Mouse (Mus musculus) limb, embryonic 15.5 days (tissue): ENCODE measurements around the gene Slit2. TPM values are rescaled to one million over a fixed set of nuclear protein-coding genes. Genes with fewer than 3 reads are reported as not detected.

ENCODE experiments used
- ATAC-seq: fragments of 200-750 bp; cut with Nextera tagmentation; 2 replicates; pipeline ENCODE4 v1.8.0; 2017; ENCODE audit warnings: low read depth, moderate TSS enrichment; ENCODE audit not compliant: insufficient number of reproducible peaks, low FRiP score, low TSS enrichment
- H3K27ac ChIP-seq: fragments of 300-500 bp; sonication (generic); 2 replicates; pipeline ENCODE4 v1.5.1; 2015; ENCODE audit warnings: moderate library complexity, mild to moderate bottlenecking, inconsistent platforms
- H3K27me3 ChIP-seq: fragments of 300-500 bp; sonication (generic); 2 replicates; pipeline ENCODE4 v1.6.1; 2015; ENCODE audit warnings: inconsistent platforms
- H3K36me3 ChIP-seq: fragments of 300-500 bp; sonication (generic); 2 replicates; pipeline ENCODE4 v1.6.1; 2015; ENCODE audit warnings: inconsistent platforms
- H3K4me1 ChIP-seq: fragments of 300-500 bp; sonication (generic); 2 replicates; pipeline ENCODE4 v1.6.1; 2015; ENCODE audit warnings: inconsistent platforms
- H3K4me2 ChIP-seq: fragments of 300-500 bp; sonication (generic); 2 replicates; pipeline ENCODE4 v1.6.1; 2015; ENCODE audit warnings: mild to moderate bottlenecking, inconsistent platforms
- H3K4me3 ChIP-seq: fragments of 300-500 bp; sonication (generic); 2 replicates; pipeline ENCODE4 v1.5.1; 2015; ENCODE audit warnings: mild to moderate bottlenecking, inconsistent platforms
- H3K9ac ChIP-seq: fragments of 300-500 bp; sonication (generic); 2 replicates; pipeline ENCODE4 v1.6.1; 2015; ENCODE audit warnings: inconsistent platforms
- H3K9me3 ChIP-seq: fragments of 300-500 bp; sonication (generic); 2 replicates; pipeline ENCODE4 v1.6.1; 2016; ENCODE audit warnings: inconsistent platforms
- WGBS: fragments of 180-500 bp; shearing (Covaris S2); methylation state at CpG from one replicate; pipeline ENCODE4 v1.1.7; 2015; 5-methylcytosine and 5-hydroxymethylcytosine counted together
- polyA plus RNA-seq: library from polyadenylated mRNA; unstranded; fragments of >200 nt; fragmentation: Nextera tagmentation; extraction: Ambion mirVana; gene quantifications from 2 replicates; pipeline ENCODE4 v1.2.1, GENCODE M21; 2015

Gene Slit2
- polyA plus RNA-seq = 18.1 and 21.0 TPM in 2 replicates

DNA sequence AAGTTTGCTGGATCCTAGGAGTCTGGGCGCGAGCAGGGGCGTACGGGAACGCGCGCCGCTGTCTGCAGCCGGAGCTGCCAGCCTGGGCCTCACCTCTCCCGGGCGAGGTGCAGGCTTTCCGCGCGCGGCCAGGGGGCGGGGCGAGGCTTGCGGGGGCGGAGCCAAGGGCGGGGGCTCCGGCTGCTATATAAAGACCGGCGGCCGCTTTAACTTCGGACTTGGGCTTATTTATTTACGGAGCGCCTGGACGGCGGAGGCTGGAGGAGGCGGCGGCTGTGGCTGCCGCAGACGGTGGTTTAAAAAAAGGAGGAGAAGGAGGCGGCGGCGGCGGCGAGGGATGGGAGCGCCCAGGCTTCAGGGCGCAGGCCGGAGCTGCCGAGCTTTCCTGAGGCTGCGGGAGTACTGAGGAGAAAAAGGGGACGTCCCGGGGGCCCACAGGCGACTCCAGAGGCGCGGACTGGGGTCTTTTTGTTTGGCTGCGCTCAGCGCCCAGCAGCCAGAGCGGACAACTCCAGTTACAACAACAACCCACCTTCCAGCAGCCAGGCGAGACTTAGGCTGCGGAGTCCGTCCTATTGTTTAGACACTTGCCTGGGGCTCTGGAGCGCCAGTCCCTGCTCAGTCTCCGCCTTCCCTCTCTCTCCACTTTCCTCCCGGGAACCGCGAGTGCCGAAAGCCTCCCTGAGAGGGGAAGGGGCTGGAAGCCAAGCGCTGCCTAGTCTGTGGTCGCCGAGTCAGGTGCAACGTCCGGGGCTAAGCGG, at the start of gene Slit2:
Slit2 (plus strand) TSS at position 198 of the 761 bp plus-strand sequence.
- Histone ChIP-seq H3K4me2 (peak within 1 kb of the TSS; percentile 94), H3K27ac (peak within 1 kb of the TSS; percentile 69), H3K4me3 (peak within 1 kb of the TSS; percentile 65), H3K36me3 (no peaks in the 10 kb centered on the region), H3K27me3 (peaks cover 22% of the 10 kb centered on the region), H3K9ac (peak within 1 kb of the TSS; percentile 55), H3K4me1 (peaks cover 28% of the 10 kb centered on the region), H3K9me3 (no peaks in the 10 kb centered on the region)
- WGBS = under 1% methylated on average over 66 of the region's 66 CpGs
- peak; percentile 86 for ATAC-seq

- no peak for ATAC-seq
- no peaks in the 10 kb centered on the region for H3K4me1 ChIP-seq
- H3K27ac ChIP-seq = no peak overlapping the region
- no peak overlapping the region for H3K4me3 ChIP-seq
- no peak overlapping the region for H3K4me2 ChIP-seq
- H3K9ac ChIP-seq = no peak overlapping the region
- no peaks in the 10 kb centered on the region for H3K36me3 ChIP-seq
- H3K27me3 ChIP-seq = no peaks in the 10 kb centered on the region
- WGBS = 63% methylated on average over 5 of the region's 5 CpGs
- no peaks in the 10 kb centered on the region for H3K9me3 ChIP-seq
Observed at GRCm38 (mm10) chr5:47938586-47939372, 44.2 kb upstream of the Slit2 start.

DNA sequence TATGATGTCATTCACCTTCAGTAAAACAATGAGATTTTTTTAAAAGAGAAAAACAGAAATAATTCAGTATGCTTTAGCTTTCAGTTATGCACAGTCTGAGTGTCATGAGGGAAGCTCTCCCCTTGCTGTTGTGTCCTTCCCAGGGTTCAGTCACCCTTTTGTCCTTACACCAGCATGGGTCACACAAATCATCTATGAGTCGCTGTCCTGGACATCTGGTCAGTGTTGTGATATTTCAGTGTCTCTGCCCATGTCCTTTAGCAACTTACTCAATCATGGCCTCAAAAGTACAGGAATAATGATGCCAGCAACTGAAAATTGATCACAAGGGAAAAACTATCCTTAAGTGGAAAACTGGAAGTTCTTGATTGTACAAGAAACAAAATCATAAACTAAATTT, 26.5 kb upstream of the Slit2 start:
- WGBS = 81% methylated on average over 1 of the region's 1 CpGs
- ATAC-seq = no peak
- H3K9me3 ChIP-seq = no peaks in the 10 kb centered on the region

DNA sequence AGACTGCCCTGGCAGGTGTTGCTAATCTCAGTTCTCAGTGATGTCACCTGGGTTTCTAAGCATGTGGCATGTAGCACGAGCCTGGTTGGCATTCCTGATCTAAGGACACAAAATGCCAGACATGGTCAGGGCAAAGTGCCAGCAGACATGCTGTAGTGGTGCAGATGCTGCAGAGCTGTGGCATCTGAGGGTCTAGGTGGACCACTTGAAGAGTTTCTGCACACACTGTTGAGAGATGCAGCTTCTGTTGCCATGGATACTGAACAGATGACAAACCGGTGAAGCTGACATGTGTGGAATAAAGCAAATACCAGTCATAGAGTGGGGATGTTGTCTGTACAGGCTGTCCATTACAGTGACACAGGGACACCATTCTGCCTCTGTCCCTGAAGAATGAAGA, 7.1 kb upstream of the Slit2 start:
- 57% methylated on average over 2 of the region's 2 CpGs for WGBS

More for the DNA sequence above, 26.5 kb upstream of the Slit2 start:
- H3K27me3 ChIP-seq = no peaks in the 10 kb centered on the region
- no peak overlapping the region for H3K4me3 ChIP-seq
- no peak overlapping the region for H3K9ac ChIP-seq
- H3K36me3 ChIP-seq = no peaks in the 10 kb centered on the region
- H3K4me1 ChIP-seq = no peaks in the 10 kb centered on the region
- no peak overlapping the region for H3K4me2 ChIP-seq
- no peak overlapping the region for H3K27ac ChIP-seq

GRCm38 (mm10) chr5:47979371-47979770, 3.6 kb upstream of the Slit2 start:
- Histone ChIP-seq H3K4me3 (no peak overlapping the region), H3K4me1 (peaks cover 10% of the 10 kb centered on the region), H3K27me3 (peaks cover 6% of the 10 kb centered on the region; the same call in 1 of the 2 replicates), H3K27ac (no peak overlapping the region), H3K9me3 (no peaks in the 10 kb centered on the region), H3K4me2 (no peak overlapping the region), H3K36me3 (no peaks in the 10 kb centered on the region), H3K9ac (no peak overlapping the region)
- WGBS = 26% methylated on average over 4 of the region's 4 CpGs
- ATAC-seq = no peak

More for the DNA sequence above, 7.1 kb upstream of the Slit2 start:
- ATAC-seq = no peak
- Histone ChIP-seq H3K9me3 (no peaks in the 10 kb centered on the region), H3K4me3 (no peak overlapping the region), H3K4me2 (no peak overlapping the region), H3K9ac (no peak overlapping the region), H3K27me3 (no peaks in the 10 kb centered on the region), H3K27ac (no peak overlapping the region), H3K36me3 (no peaks in the 10 kb centered on the region), H3K4me1 (no peaks in the 10 kb centered on the region)

DNA sequence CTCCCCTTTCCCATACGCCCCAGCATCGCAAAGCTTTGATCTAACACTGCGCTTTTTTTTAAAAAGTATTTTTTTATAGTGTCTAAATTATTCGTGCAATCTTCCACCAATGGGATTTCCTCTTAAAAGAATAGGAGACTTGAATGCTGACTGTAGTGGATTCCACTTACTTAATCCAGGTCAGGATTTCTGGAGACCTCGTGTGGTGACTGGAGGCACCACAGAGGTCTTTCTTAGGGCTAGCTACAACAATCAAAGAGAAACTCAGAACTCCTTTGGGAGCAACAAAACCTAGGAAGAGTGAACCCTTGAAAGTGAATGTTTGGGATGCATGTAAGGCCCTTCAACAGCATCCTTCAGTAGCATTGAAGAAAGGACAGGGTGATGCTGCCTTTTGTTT, 2.5 kb upstream of the Slit2 start:
- Histone ChIP-seq H3K4me2 (no peak overlapping the region), H3K9ac (no peak overlapping the region), H3K4me1 (peaks cover 20% of the 10 kb centered on the region), H3K27ac (no peak overlapping the region), H3K27me3 (peaks cover 15% of the 10 kb centered on the region), H3K4me3 (no peak overlapping the region), H3K36me3 (no peaks in the 10 kb centered on the region), H3K9me3 (no peaks in the 10 kb centered on the region)
- WGBS = 26% methylated on average over 5 of the region's 5 CpGs
- no peak for ATAC-seq

GRCm38 (mm10) chr5:47981951-47982350, 987 bp upstream of the Slit2 start:
- no peak for ATAC-seq
- Histone ChIP-seq H3K4me2 (peak overlapping the region; percentile 94), H3K36me3 (no peaks in the 10 kb centered on the region), H3K27ac (no peak overlapping the region), H3K4me1 (peaks cover 28% of the 10 kb centered on the region), H3K4me3 (no peak overlapping the region), H3K9ac (no peak overlapping the region), H3K27me3 (peaks cover 22% of the 10 kb centered on the region), H3K9me3 (no peaks in the 10 kb centered on the region)
- 33% methylated on average over 8 of the region's 8 CpGs for WGBS

GRCm38 (mm10) chr5:47983746-47984583, 1.0 kb downstream of the Slit2 start:
- Histone ChIP-seq H3K4me2 (peak overlapping the region; percentile 94), H3K9ac (peak overlapping the region; percentile 55; the same call in 1 of the 2 replicates), H3K4me3 (peak overlapping the region; percentile 65), H3K4me1 (peaks cover 28% of the 10 kb centered on the region), H3K9me3 (no peaks in the 10 kb centered on the region), H3K36me3 (no peaks in the 10 kb centered on the region), H3K27me3 (peaks cover 22% of the 10 kb centered on the region), H3K27ac (no peak overlapping the region)
- no peak for ATAC-seq
- WGBS = under 1% methylated on average over 38 of the region's 38 CpGs

DNA sequence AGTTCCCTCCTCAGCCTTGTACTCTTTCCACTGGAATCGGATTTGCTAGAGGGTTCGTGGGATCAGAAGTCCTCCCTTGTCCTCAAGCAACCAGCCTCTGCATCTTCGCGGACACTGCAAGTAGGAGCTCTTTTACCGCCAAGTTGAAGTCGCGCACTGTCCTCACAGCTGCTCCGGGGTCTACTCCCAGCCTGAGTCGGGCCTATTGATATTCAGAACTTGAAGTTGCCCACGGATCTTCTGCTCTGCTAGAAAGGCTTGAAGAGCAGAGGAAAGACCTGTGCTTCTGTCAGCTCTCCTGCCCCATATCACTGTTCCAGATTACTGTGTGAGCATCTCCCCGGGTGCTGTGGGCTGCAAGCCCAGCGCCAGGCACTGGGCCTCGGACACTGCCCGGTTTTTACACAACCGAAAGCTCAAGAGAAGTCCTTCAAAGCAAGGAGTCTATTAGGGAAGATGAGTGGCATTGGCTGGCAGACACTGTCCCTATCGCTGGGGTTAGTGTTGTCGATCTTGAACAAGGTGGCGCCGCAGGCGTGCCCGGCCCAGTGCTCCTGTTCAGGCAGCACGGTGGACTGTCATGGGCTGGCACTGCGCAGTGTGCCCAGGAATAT, 1.8 kb downstream of the Slit2 start:
- no peak for ATAC-seq
- 5% methylated on average over 23 of the region's 23 CpGs for WGBS
- no peaks in the 10 kb centered on the region for H3K9me3 ChIP-seq

GRCm38 (mm10) chr5:47985198-47985631, 2.3 kb downstream of the Slit2 start:
- no peaks in the 10 kb centered on the region for H3K36me3 ChIP-seq
- no peaks in the 10 kb centered on the region for H3K9me3 ChIP-seq
- H3K4me3 ChIP-seq = peak overlapping the region; percentile 65
- no peak overlapping the region for H3K27ac ChIP-seq
- peaks cover 28% of the 10 kb centered on the region for H3K4me1 ChIP-seq
- H3K4me2 ChIP-seq = peak overlapping the region; percentile 94
- peak overlapping the region; percentile 55; the same call in 1 of the 2 replicates for H3K9ac ChIP-seq
- 2% methylated on average over 13 of the region's 13 CpGs for WGBS
- ATAC-seq = 0 out of 2 replicates have a peak, but pooled peaks have one; percentile 33
- H3K27me3 ChIP-seq = peaks cover 22% of the 10 kb centered on the region

More for the DNA sequence above, 1.8 kb downstream of the Slit2 start:
- Histone ChIP-seq H3K9ac (peak overlapping the region; percentile 55; the same call in 1 of the 2 replicates), H3K4me3 (peak overlapping the region; percentile 65), H3K4me2 (peak overlapping the region; percentile 94), H3K4me1 (peaks cover 28% of the 10 kb centered on the region), H3K36me3 (no peaks in the 10 kb centered on the region), H3K27me3 (peaks cover 22% of the 10 kb centered on the region), H3K27ac (no peak overlapping the region)
